Mouse (Mus musculus) mouse trophoblast stem cell (cell line): ENCODE data around the gene Vmn2r11.
"Not testable (repeated sequence)": the region's sequence is repeated elsewhere in the genome, so short reads cannot be mapped to it uniquely, and the experiment has no call there.

Source experiments
- in situ Hi-C, 2 experiments: fragments of 300-500 bp; cut with MseI, MboI; formaldehyde crosslinking; loops; 2 replicates in 1 of 2; 3 replicates in 1 of 2; pipeline ENCODE4 v1.15.1; 2025

Vmn2r11 gene

DNA sequence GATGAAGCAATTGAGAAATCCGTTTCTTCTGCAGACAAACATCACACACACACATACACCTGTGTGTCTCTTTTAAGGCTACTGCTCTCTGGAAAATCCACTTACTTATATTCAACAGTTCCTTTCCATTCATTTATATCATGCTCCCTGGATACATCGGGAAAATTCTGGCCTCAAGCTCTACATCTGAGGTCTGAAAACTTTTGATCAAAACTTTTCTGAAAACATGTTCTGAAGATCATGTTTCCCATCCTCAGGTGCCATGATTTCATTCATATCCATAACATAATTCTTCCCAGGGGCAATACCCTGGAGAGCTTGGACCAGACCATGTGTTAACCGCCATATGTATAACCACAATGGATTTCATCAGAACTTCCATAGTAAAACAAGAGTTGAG, at the start of gene Vmn2r11:
TSS of gene Vmn2r11 (minus strand) at position 101 of the 400 bp plus-strand sequence.
- in situ Hi-C loops: not testable (repeated sequence)

- in situ Hi-C loops: loop anchor here in 1 of 2 experiments (10.0 kb wide), 1 partner anchor 243 kb away; the partner anchor contains the start of gene Vmn2r9
Observed at GRCm38 (mm10) chr5:109097850-109098249, 38.5 kb upstream of the Vmn2r11 start, which contains the start of gene Vmn2r12. Gene Vmn2r12, minus strand, starts transcription at chr5:109097950.

DNA sequence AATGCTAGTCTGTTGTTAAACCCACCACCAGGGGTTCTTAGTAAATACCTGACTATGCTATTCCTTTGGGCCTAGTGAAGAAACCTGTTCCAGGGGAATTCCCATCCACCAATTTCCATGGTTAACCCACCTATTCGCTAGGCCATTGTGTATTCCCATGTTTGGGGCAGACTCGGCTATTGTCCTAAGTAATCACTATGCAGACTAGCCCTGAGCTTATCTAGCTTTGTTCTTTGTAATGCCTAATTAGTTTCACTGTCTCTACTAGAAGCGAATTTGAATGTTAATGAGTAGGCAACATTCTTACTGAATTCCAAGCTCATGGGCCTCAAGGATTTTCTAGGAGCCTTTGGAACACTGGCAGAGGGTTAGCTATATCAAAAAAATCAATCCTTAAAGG, 37.1 kb upstream of the Vmn2r11 start:
- in situ Hi-C loops: loop anchor here in 1 of 2 experiments (10.0 kb wide), 1 partner anchor 242 kb away; the partner anchor contains the start of gene Vmn2r9

GRCm38 (mm10) chr5:109072016-109072415, 12.6 kb upstream of the Vmn2r11 start:
- in situ Hi-C loops: not testable (repeated sequence)

DNA sequence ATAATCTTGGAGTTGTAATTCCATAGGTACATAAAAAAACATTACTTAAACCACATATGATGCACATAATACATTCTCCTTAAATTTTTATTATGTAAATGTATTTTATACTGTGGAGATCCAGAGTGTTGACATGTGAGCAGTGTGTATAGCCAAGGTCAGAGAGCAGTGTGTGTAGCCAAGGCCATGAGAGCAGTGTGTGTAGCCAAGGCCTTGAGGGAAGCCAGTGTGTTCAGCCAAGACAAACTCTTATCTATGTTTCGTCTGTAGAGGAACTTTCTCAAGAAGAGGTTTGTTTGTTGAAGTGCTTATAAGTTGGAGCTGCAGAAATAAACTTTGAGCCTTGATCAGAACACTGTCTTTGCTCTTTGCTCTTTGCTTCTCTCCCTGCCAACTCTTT, 4.1 kb downstream of the Vmn2r11 start:
- in situ Hi-C loops: no loop called here

GRCm38 (mm10) chr5:109032591-109032990, 26.8 kb downstream of the Vmn2r11 start:
- in situ Hi-C loops: no loop called here

- in situ Hi-C loops: not testable (repeated sequence)
Observed at GRCm38 (mm10) chr5:109006427-109006826, 52.9 kb downstream of the Vmn2r11 start, which contains the start of gene Vmn2r10. Gene Vmn2r10, minus strand, starts transcription at chr5:109006527.
